Mouse (Mus musculus) CH12.LX (cell line): ENCODE data around the gene Tbx1.

Experiments
- CTCF ChIP-seq, 2 experiments: IDR thresholded peaks in 1 of 2; conservative IDR thresholded peaks in 1 of 2; 2 replicates each; pipeline ENCODE4 v1.5.1; 2011 to 2012; ENCODE audit warnings: low read depth in 2 of 2, low read length in 2 of 2, improper control_type of control experiment in 1 of 2, inconsistent platforms in 1 of 2, mild to moderate bottlenecking in 1 of 2, moderate library complexity in 1 of 2
- ETS1 ChIP-seq: conservative IDR thresholded peaks from 2 replicates; pipeline ENCODE4 v1.6.1; 2012; ENCODE audit warnings: low read depth, mild to moderate bottlenecking, inconsistent platforms, low read length, improper control_type of control experiment, moderate library complexity
- GABPA ChIP-seq: IDR thresholded peaks from 2 replicates; pipeline ENCODE4 v1.6.1; 2012; ENCODE audit warnings: low read depth, low read length, improper control_type of control experiment, inconsistent platforms; ENCODE audit not compliant: insufficient replicate concordance
- JUND ChIP-seq: conservative IDR thresholded peaks from 2 replicates; pipeline ENCODE4 v1.6.1; 2011; ENCODE audit warnings: low read depth, low read length, improper control_type of control experiment
- KAT2A ChIP-seq: IDR thresholded peaks from 2 replicates; pipeline ENCODE4 v1.6.1; 2012; ENCODE audit warnings: low read length, improper control_type of control experiment, inconsistent platforms; ENCODE audit not compliant: insufficient replicate concordance
- MYC ChIP-seq: IDR thresholded peaks from 2 replicates; pipeline ENCODE4 v1.6.1; 2011; ENCODE audit warnings: low read depth, mild to moderate bottlenecking, improper control_type of control experiment, low read length
- NELFE ChIP-seq: IDR thresholded peaks from 2 replicates; pipeline ENCODE4 v1.6.1; 2011; ENCODE audit warnings: low read depth, low read length, improper control_type of control experiment
- NRF1 ChIP-seq: IDR thresholded peaks from 2 replicates; pipeline ENCODE4 v1.6.1; 2014; ENCODE audit warnings: low read depth, mild to moderate bottlenecking, inconsistent platforms, low read length, improper control_type of control experiment, moderate library complexity
- POLR2A ChIP-seq: IDR thresholded peaks from 2 replicates; pipeline ENCODE4 v1.6.1; 2011; ENCODE audit warnings: low read depth, mild to moderate bottlenecking, improper control_type of control experiment, low read length
- TBP ChIP-seq: conservative IDR thresholded peaks from 2 replicates; pipeline ENCODE4 v1.6.1; 2011; ENCODE audit warnings: low read depth, low read length, improper control_type of control experiment
- USF2 ChIP-seq: conservative IDR thresholded peaks from 2 replicates; pipeline ENCODE4 v1.6.1; 2011; ENCODE audit warnings: low read depth, low read length, improper control_type of control experiment

DNA sequence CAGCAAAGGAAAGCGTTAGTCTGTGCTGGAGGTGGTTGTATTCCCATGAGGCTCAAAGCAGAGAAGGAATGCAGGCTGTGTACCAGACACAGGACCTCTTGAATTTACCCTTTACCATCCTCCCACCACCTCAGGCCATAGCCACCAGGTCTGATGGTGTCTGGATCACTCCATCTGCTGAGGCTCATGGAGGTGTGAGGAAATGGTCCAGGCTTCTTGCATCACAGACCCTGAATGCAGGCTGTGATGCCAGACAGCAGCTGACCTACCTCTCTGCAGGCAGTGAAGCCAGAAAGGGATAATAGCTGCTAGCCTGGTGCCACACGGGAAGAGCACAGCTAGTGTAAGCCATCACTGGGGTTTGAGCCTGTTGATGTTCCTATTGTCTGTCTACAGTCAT, 47.9 kb upstream of the Tbx1 start:
- no peak for TF ChIP-seq POLR2A
- TF ChIP-seq CTCF (conservative IDR thresholded peaks at IDR 0.05 in 1 of 2, IDR thresholded peaks at IDR 0.05 in 1 of 2; ENCODE audit: low read depth in 2 of 2, low read length in 2 of 2) = no peak
- TF ChIP-seq MYC = no peak
- no peak for TF ChIP-seq NRF1
- no peak for TF ChIP-seq GABPA
- TF ChIP-seq JUND = no peak
- no peak for TF ChIP-seq USF2
- no peak for TF ChIP-seq ETS1
- no peak for TF ChIP-seq TBP
- no peak for TF ChIP-seq NELFE
- TF ChIP-seq KAT2A = no peak
